Comparison of ENCODE assay signal across 7 mouse cellular contexts in genomic region chr4:148158436-148159348, GRCm38 (mm10). TPM values are rescaled to one million over a fixed set of nuclear protein-coding genes. Genes with fewer than 3 reads are reported as not detected.
DNase-seq lines count a peak whose midpoint lies in the region; ATAC-seq lines count a peak whose summit lies in the region.

No protein-coding gene starts in this region.

- H3K36me3 ChIP-seq in megakaryocyte, embryonic 14.5 days (replicated peaks; ENCODE audit: low read length): peaks cover 47% of the 10 kb centered on the region
- peaks cover 49% of the 10 kb centered on the region for H3K36me3 ChIP-seq in hindbrain, embryonic 10.5 days
- H3K36me3 ChIP-seq in limb, embryonic 13.5 days: peaks cover 33% of the 10 kb centered on the region

- H3K27me3 ChIP-seq in megakaryocyte, embryonic 14.5 days (replicated peaks): peaks cover 33% of the 10 kb centered on the region
- H3K27me3 ChIP-seq in hindbrain, embryonic 10.5 days (ENCODE audit: insufficient read depth, poor library complexity, severe bottlenecking): peaks cover 44% of the 10 kb centered on the region
- H3K27me3 ChIP-seq in limb, embryonic 13.5 days: peaks cover 36% of the 10 kb centered on the region

- H3K4me2 ChIP-seq in limb, embryonic 13.5 days (replicated peaks): peak overlapping the region; percentile 97

- WGBS in hindbrain, embryonic 10.5 days: 24% methylated on average over 27 of the region's 27 CpGs
- WGBS in limb, embryonic 13.5 days: 31% methylated on average over 27 of the region's 27 CpGs

- peak overlapping the region; percentile 98 for H3K4me3 ChIP-seq in megakaryocyte, embryonic 14.5 days (replicated peaks)
- peak overlapping the region; percentile 81 for H3K4me3 ChIP-seq in hindbrain, embryonic 10.5 days
- H3K4me3 ChIP-seq in limb, embryonic 13.5 days: peak overlapping the region; percentile 68

- ATAC-seq in megakaryocyte, adult 5-6 weeks (ENCODE audit: poor library complexity, severe bottlenecking): no peak
- ATAC-seq in limb, embryonic 13.5 days (ENCODE audit: low FRiP score, low read depth): no peak

- no peaks in the 10 kb centered on the region for H3K9me3 ChIP-seq in megakaryocyte, embryonic 14.5 days
- H3K9me3 ChIP-seq in hindbrain, embryonic 10.5 days: no peaks in the 10 kb centered on the region
- no peaks in the 10 kb centered on the region for H3K9me3 ChIP-seq in limb, embryonic 13.5 days

- peak; percentile 69 to 76 for DNase-seq in cerebellum, postnatal 14 days
- peak; percentile 60 for DNase-seq in hindbrain, embryonic 10.5 days (ENCODE audit: low spot score)
- DNase-seq in retina, embryonic 14.5 days (ENCODE audit: low spot score): peak; percentile 50
- no peak for DNase-seq in gastrocnemius, adult 8-10 months (ENCODE audit: low spot score in 2 of 2)

- peaks cover 66% of the 10 kb centered on the region for H3K4me1 ChIP-seq in megakaryocyte, embryonic 14.5 days
- H3K4me1 ChIP-seq in hindbrain, embryonic 10.5 days (replicated peaks): peaks cover 50% of the 10 kb centered on the region
- peaks cover 25% of the 10 kb centered on the region for H3K4me1 ChIP-seq in limb, embryonic 13.5 days

- peak overlapping the region; percentile 74 for H3K9ac ChIP-seq in limb, embryonic 13.5 days

- peak overlapping the region; percentile 95 for H3K27ac ChIP-seq in hindbrain, embryonic 10.5 days
- no peak overlapping the region for H3K27ac ChIP-seq in limb, embryonic 13.5 days

RNA-seq across cellular contexts. Expression of gene Fbxo44, which starts 1.6 kb away (rescaled TPM):
- 3.8 and 7.4 TPM in 2 replicates for polyA plus RNA-seq in megakaryocyte, embryonic 14.5 days (2012; ENCODE audit: insufficient read depth, low replicate concordance)
- 0.93 TPM in 1 of 2 replicates, not detected in the other for total RNA-seq in megakaryocyte, adult 5-6 weeks (2015)
- 0.61 and 0.77 TPM in 2 replicates for total RNA-seq in megakaryocyte, adult 5-6 weeks (2017)
- polyA plus RNA-seq in hindbrain, embryonic 10.5 days (2016; fragmentation: Nextera tagmentation; extraction: Ambion mirVana): 48.0 and 86.5 TPM in 2 replicates
- polyA plus RNA-seq in limb, embryonic 13.5 days (2015; fragmentation: Nextera tagmentation; extraction: Ambion mirVana): 14.6 and 16.6 TPM in 2 replicates
- 10 to 100 TPM in 1 of 4 experiments, 1 to 10 TPM in 3; 7.3 to 11.0 (median 8.3) TPM for total RNA-seq in gastrocnemius, adult 8-10 months (2022)

RNA-seq across cellular contexts. Expression of gene Fbxo2, which starts 1.7 kb away (rescaled TPM):
- polyA plus RNA-seq in megakaryocyte, embryonic 14.5 days (2012; ENCODE audit: insufficient read depth, low replicate concordance): 60.5 and 134 TPM in 2 replicates
- not detected in 2 replicates for total RNA-seq in megakaryocyte, adult 5-6 weeks (2015)
- total RNA-seq in megakaryocyte, adult 5-6 weeks (2017): not detected in 2 replicates
- 3.3 and 4.6 TPM in 2 replicates for polyA plus RNA-seq in hindbrain, embryonic 10.5 days (2016; fragmentation: Nextera tagmentation; extraction: Ambion mirVana)
- 5.5 and 5.9 TPM in 2 replicates for polyA plus RNA-seq in limb, embryonic 13.5 days (2015; fragmentation: Nextera tagmentation; extraction: Ambion mirVana)
- total RNA-seq in gastrocnemius, adult 8-10 months (2022): under 1 TPM in 3 of 4 experiments, not detected in 1; 0.36 to 0.67 (median 0.48) TPM

RNA-seq across cellular contexts. Expression of gene Fbxo6, which starts 6.8 kb away (rescaled TPM):
- polyA plus RNA-seq in megakaryocyte, embryonic 14.5 days (2012; ENCODE audit: insufficient read depth, low replicate concordance): 110 and 123 TPM in 2 replicates
- total RNA-seq in megakaryocyte, adult 5-6 weeks (2015): 29.3 and 30.8 TPM in 2 replicates
- 13.5 and 16.8 TPM in 2 replicates for total RNA-seq in megakaryocyte, adult 5-6 weeks (2017)
- polyA plus RNA-seq in hindbrain, embryonic 10.5 days (2016; fragmentation: Nextera tagmentation; extraction: Ambion mirVana): 11.0 and 15.6 TPM in 2 replicates
- polyA plus RNA-seq in limb, embryonic 13.5 days (2015; fragmentation: Nextera tagmentation; extraction: Ambion mirVana): 11.9 and 13.0 TPM in 2 replicates
- total RNA-seq in gastrocnemius, adult 8-10 months (2022): 10 to 100 TPM; 44.3 to 53.2 (median 47.5) TPM

RNA-seq across cellular contexts. Expression of gene Draxin, which starts 28.2 kb away (rescaled TPM):
- polyA plus RNA-seq in megakaryocyte, embryonic 14.5 days (2012; ENCODE audit: insufficient read depth, low replicate concordance): 4.1 and 4.9 TPM in 2 replicates
- not detected in 2 replicates for total RNA-seq in megakaryocyte, adult 5-6 weeks (2015)
- 0.04 TPM in 1 of 2 replicates, not detected in the other for total RNA-seq in megakaryocyte, adult 5-6 weeks (2017)
- 6.5 and 13.1 TPM in 2 replicates for polyA plus RNA-seq in hindbrain, embryonic 10.5 days (2016; fragmentation: Nextera tagmentation; extraction: Ambion mirVana)
- 0.76 and 0.80 TPM in 2 replicates for polyA plus RNA-seq in limb, embryonic 13.5 days (2015; fragmentation: Nextera tagmentation; extraction: Ambion mirVana)
- total RNA-seq in gastrocnemius, adult 8-10 months (2022): not detected

RNA-seq across cellular contexts. Expression of gene Mad2l2, which starts 28.5 kb away (rescaled TPM):
- 26.0 and 35.6 TPM in 2 replicates for polyA plus RNA-seq in megakaryocyte, embryonic 14.5 days (2012; ENCODE audit: insufficient read depth, low replicate concordance)
- total RNA-seq in megakaryocyte, adult 5-6 weeks (2015): 21.9 and 25.3 TPM in 2 replicates
- 3.6 and 5.9 TPM in 2 replicates for total RNA-seq in megakaryocyte, adult 5-6 weeks (2017)
- polyA plus RNA-seq in hindbrain, embryonic 10.5 days (2016; fragmentation: Nextera tagmentation; extraction: Ambion mirVana): 74.3 and 86.9 TPM in 2 replicates
- polyA plus RNA-seq in limb, embryonic 13.5 days (2015; fragmentation: Nextera tagmentation; extraction: Ambion mirVana): 78.3 and 85.2 TPM in 2 replicates
- total RNA-seq in gastrocnemius, adult 8-10 months (2022): 10 to 100 TPM; 11.6 to 19.1 (median 15.1) TPM

Comparison
In these comparisons a context has a peak if more than half of its experiments do, and no peak if none do; other contexts are left out.
1. DNase-seq: peak in cerebellum, postnatal 14 days (2 of 2), hindbrain, embryonic 10.5 days (single experiment) and retina, embryonic 14.5 days (single experiment); none in gastrocnemius, adult 8-10 months (0 of 2).
2. Peak in every context shown above with its lines, with median percentiles within 50 percentile points of each other: H3K4me3 ChIP-seq.